Mouse (Mus musculus) liver, adult 2 months (tissue): ENCODE measurements around the gene Sh2b2. TPM values are rescaled to one million over a fixed set of nuclear protein-coding genes. Genes with fewer than 3 reads are reported as not detected.

Experiments
- DNase-seq: peaks from one replicate; pipeline ENCODE4 v3.0.0-alpha.2; 2011; ENCODE audit warnings: low read depth, low spot score; ENCODE audit errors: extremely low read depth
- H3K27ac ChIP-seq: fragments of 200-500 bp; replicated peaks from 2 replicates; pipeline ENCODE4 v1.5.1; 2012; ENCODE audit warnings: low read depth, mild to moderate bottlenecking, control low read depth, inconsistent platforms, low read length; ENCODE audit not compliant: insufficient read depth
- H3K27me3 ChIP-seq: fragments of 200-500 bp; 2 replicates; pipeline ENCODE4 v1.6.1; 2012; ENCODE audit warnings: mild to moderate bottlenecking, moderate library complexity, low read length, inconsistent platforms; ENCODE audit not compliant: control insufficient read depth, insufficient read depth
- H3K36me3 ChIP-seq: fragments of 200-500 bp; 2 replicates; pipeline ENCODE4 v1.6.1; 2012; ENCODE audit warnings: low read length, inconsistent platforms; ENCODE audit not compliant: control insufficient read depth, insufficient read depth
- H3K4me1 ChIP-seq: fragments of 200-500 bp; 2 replicates; pipeline ENCODE4 v1.6.1; 2011; ENCODE audit warnings: low read length; ENCODE audit not compliant: control insufficient read depth, insufficient read depth
- H3K4me3 ChIP-seq: fragments of 200-500 bp; 2 replicates; pipeline ENCODE4 v1.5.1; 2011; ENCODE audit warnings: low read depth, mild to moderate bottlenecking, control low read depth, low read length, moderate library complexity; ENCODE audit not compliant: insufficient read depth
- H3K79me2 ChIP-seq: fragments of 200-500 bp; 2 replicates; pipeline ENCODE4 v1.6.1; 2012; ENCODE audit warnings: inconsistent platforms, mild to moderate bottlenecking, low read length, moderate library complexity; ENCODE audit not compliant: control insufficient read depth, insufficient read depth
- H3K9ac ChIP-seq: fragments of 200-500 bp; 2 replicates; pipeline ENCODE4 v1.6.1; 2012; ENCODE audit warnings: low read depth, mild to moderate bottlenecking, control low read depth, inconsistent platforms, low read length
- CTCF ChIP-seq: fragments of 200-500 bp; IDR thresholded peaks from 2 replicates; pipeline ENCODE4 v1.5.1; 2011; ENCODE audit warnings: low read depth, low read length, control low read depth
- POLR2A ChIP-seq: fragments of 200-500 bp; IDR thresholded peaks from 2 replicates; pipeline ENCODE4 v1.6.1; 2011; ENCODE audit warnings: low read length, control low read depth; ENCODE audit not compliant: insufficient read depth; ENCODE audit errors: extremely low read depth
- WGBS: fragments of 180-500 bp; shearing (Covaris S2); methylation state at CpG from one replicate; pipeline ENCODE4 v1.1.7; 2018; 5-methylcytosine and 5-hydroxymethylcytosine counted together
- polyA plus RNA-seq: library from polyadenylated mRNA; depleted of rRNA; stranded (reverse); fragments of >200 nt; gene quantifications from 2 replicates; pipeline ENCODE4 v1.2.3, GENCODE M21; 2012
- total RNA-seq: library from RNA; depleted of rRNA; stranded (reverse); fragments of >200 nt; gene quantifications from 2 replicates; pipeline ENCODE4 v1.2.3, GENCODE M21; 2014

Sh2b2 gene
- total and polyA plus RNA-seq, 2 experiments: 0.65 to 6.1 TPM

DNA sequence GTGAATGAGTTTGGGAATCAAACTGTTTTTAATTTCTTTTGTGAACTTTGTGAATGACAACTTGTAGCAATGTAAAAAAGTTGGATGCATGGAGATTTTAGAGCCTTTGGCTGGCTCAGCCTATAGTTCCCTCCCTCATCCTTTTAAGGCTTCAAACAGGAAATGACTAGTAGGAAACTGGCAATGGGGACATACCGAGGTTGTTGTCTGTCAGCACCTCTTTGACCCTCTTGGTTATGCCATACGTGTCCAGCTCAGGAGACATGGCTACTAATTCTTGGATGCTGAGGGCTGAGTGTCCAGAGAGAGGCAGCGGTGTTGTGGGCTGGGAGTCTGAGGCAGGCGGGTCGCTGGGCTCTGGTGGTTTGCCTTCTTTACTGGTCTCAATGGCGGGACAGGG lies 40.2 kb upstream of the Sh2b2 start:
- H3K4me3 ChIP-seq: no peak overlapping the region
- no peaks in the 10 kb centered on the region for H3K4me1 ChIP-seq
- no peaks in the 10 kb centered on the region for H3K79me2 ChIP-seq
- H3K27ac ChIP-seq: no peak overlapping the region
- DNase-seq: no peak
- WGBS: 85% methylated on average over 6 of the region's 6 CpGs
- H3K27me3 ChIP-seq: no peaks in the 10 kb centered on the region
- H3K36me3 ChIP-seq: peaks cover 22% of the 10 kb centered on the region
- no peak for TF ChIP-seq CTCF
- TF ChIP-seq POLR2A: no peak
- H3K9ac ChIP-seq: no peak overlapping the region

GRCm38 (mm10) chr5:136285106-136285505 lies 38.8 kb upstream of the Sh2b2 start:
- DNase-seq: no peak

GRCm38 (mm10) chr5:136281351-136281750 lies 35.0 kb upstream of the Sh2b2 start:
- Histone ChIP-seq H3K27me3 (no peaks in the 10 kb centered on the region), H3K79me2 (no peaks in the 10 kb centered on the region), H3K9ac (no peak overlapping the region), H3K4me1 (no peaks in the 10 kb centered on the region), H3K4me3 (no peak overlapping the region), H3K36me3 (peaks cover 51% of the 10 kb centered on the region), H3K27ac (no peak overlapping the region)
- 79% methylated on average over 6 of the region's 6 CpGs for WGBS
- DNase-seq: no peak
- TF ChIP-seq POLR2A (no peak), CTCF (peak; percentile 6; the same call in 1 of the 2 replicates)

More at GRCm38 (mm10) chr5:136285106-136285505, 38.8 kb upstream of the Sh2b2 start:
- peaks cover 22% of the 10 kb centered on the region for H3K36me3 ChIP-seq
- no peaks in the 10 kb centered on the region for H3K79me2 ChIP-seq
- H3K9ac ChIP-seq: no peak overlapping the region
- H3K27ac ChIP-seq: no peak overlapping the region
- WGBS: 91% methylated on average over 7 of the region's 7 CpGs
- TF ChIP-seq POLR2A (no peak), CTCF (no peak)
- H3K27me3 ChIP-seq: no peaks in the 10 kb centered on the region
- H3K4me3 ChIP-seq: no peak overlapping the region
- H3K4me1 ChIP-seq: no peaks in the 10 kb centered on the region

- Histone ChIP-seq H3K4me1 (no peaks in the 10 kb centered on the region), H3K9ac (no peak overlapping the region), H3K27ac (no peak overlapping the region), H3K36me3 (peaks cover 48% of the 10 kb centered on the region), H3K27me3 (no peaks in the 10 kb centered on the region), H3K79me2 (no peaks in the 10 kb centered on the region), H3K4me3 (no peak overlapping the region)
- DNase-seq: no peak
- WGBS: 96% methylated on average over 43 of the region's 43 CpGs
- TF ChIP-seq POLR2A (no peak), CTCF (no peak)
Measured at GRCm38 (mm10) chr5:136274739-136275138, 28.4 kb upstream of the Sh2b2 start.

- H3K27me3 ChIP-seq: no peaks in the 10 kb centered on the region
- no peak overlapping the region for H3K4me3 ChIP-seq
- 84% methylated on average over 4 of the region's 4 CpGs for WGBS
Measured at GRCm38 (mm10) chr5:136269937-136270336, 23.6 kb upstream of the Sh2b2 start.

GRCm38 (mm10) chr5:136266077-136266476 lies 19.7 kb upstream of the Sh2b2 start:
- Histone ChIP-seq H3K4me3 (no peak overlapping the region), H3K27ac (no peak overlapping the region), H3K4me1 (no peaks in the 10 kb centered on the region), H3K27me3 (no peaks in the 10 kb centered on the region), H3K79me2 (no peaks in the 10 kb centered on the region), H3K9ac (no peak overlapping the region), H3K36me3 (no peaks in the 10 kb centered on the region)
- TF ChIP-seq POLR2A: no peak
- TF ChIP-seq CTCF: no peak
- 90% methylated on average over 7 of the region's 7 CpGs for WGBS
- DNase-seq: no peak

More at GRCm38 (mm10) chr5:136269937-136270336, 23.6 kb upstream of the Sh2b2 start:
- TF ChIP-seq CTCF: no peak
- TF ChIP-seq POLR2A: no peak
- H3K36me3 ChIP-seq: peaks cover 15% of the 10 kb centered on the region
- H3K27ac ChIP-seq: no peak overlapping the region
- H3K9ac ChIP-seq: no peak overlapping the region
- H3K4me1 ChIP-seq: no peaks in the 10 kb centered on the region
- no peak for DNase-seq
- H3K79me2 ChIP-seq: no peaks in the 10 kb centered on the region
